Mouse (Mus musculus) liver, embryonic 13.5 days (tissue): ENCODE measurements around the gene Nrxn2. TPM values are rescaled to one million over a fixed set of nuclear protein-coding genes. Genes with fewer than 3 reads are reported as not detected.

ENCODE experiments used
- ATAC-seq: fragments of 200-750 bp; cut with Nextera tagmentation; 2 replicates; pipeline ENCODE4 v1.8.0; 2017; ENCODE audit warnings: low read depth, mild to moderate bottlenecking, moderate number of reproducible peaks, moderate library complexity
- DNase-seq: peaks from one replicate; pipeline ENCODE4 v3.0.0; 2022
- H3K27ac ChIP-seq: fragments of 300-500 bp; sonication (generic); 2 replicates; pipeline ENCODE4 v1.5.1; 2015; ENCODE audit warnings: moderate library complexity, mild to moderate bottlenecking, inconsistent platforms
- H3K27me3 ChIP-seq: fragments of 300-500 bp; sonication (generic); 2 replicates; pipeline ENCODE4 v1.6.1; 2015; ENCODE audit warnings: mild to moderate bottlenecking, inconsistent platforms
- H3K36me3 ChIP-seq: fragments of 300-500 bp; sonication (generic); 2 replicates; pipeline ENCODE4 v1.6.1; 2015; ENCODE audit warnings: mild to moderate bottlenecking, inconsistent platforms
- H3K4me1 ChIP-seq: fragments of 300-500 bp; sonication (generic); replicated peaks from 2 replicates; pipeline ENCODE4 v1.6.1; 2015; ENCODE audit warnings: inconsistent platforms
- H3K4me2 ChIP-seq: fragments of 300-500 bp; sonication (generic); 2 replicates; pipeline ENCODE4 v1.6.1; 2015; ENCODE audit warnings: inconsistent platforms, mild to moderate bottlenecking, moderate library complexity
- H3K4me3 ChIP-seq: fragments of 300-500 bp; sonication (generic); replicated peaks from 2 replicates; pipeline ENCODE4 v1.5.1; 2015; ENCODE audit warnings: mild to moderate bottlenecking, inconsistent platforms
- H3K9ac ChIP-seq: fragments of 300-500 bp; sonication (generic); 2 replicates; pipeline ENCODE4 v1.6.1; 2015; ENCODE audit warnings: mild to moderate bottlenecking, inconsistent platforms
- H3K9me3 ChIP-seq: fragments of 300-500 bp; sonication (generic); replicated peaks from 2 replicates; pipeline ENCODE4 v1.6.1; 2016; ENCODE audit warnings: inconsistent platforms
- WGBS: fragments of 180-500 bp; shearing (Covaris S2); methylation state at CpG from one replicate; pipeline ENCODE4 v1.1.7; 2015; ENCODE audit not compliant: insufficient replicate concordance; 5-methylcytosine and 5-hydroxymethylcytosine counted together
- polyA plus RNA-seq: library from polyadenylated mRNA; unstranded; fragments of >200 nt; fragmentation: Nextera tagmentation; extraction: Ambion mirVana; gene quantifications from 2 replicates; pipeline ENCODE4 v1.2.1, GENCODE M21; 2015

Nrxn2 gene
- polyA plus RNA-seq: 0.48 and 0.54 TPM in 2 replicates

DNA sequence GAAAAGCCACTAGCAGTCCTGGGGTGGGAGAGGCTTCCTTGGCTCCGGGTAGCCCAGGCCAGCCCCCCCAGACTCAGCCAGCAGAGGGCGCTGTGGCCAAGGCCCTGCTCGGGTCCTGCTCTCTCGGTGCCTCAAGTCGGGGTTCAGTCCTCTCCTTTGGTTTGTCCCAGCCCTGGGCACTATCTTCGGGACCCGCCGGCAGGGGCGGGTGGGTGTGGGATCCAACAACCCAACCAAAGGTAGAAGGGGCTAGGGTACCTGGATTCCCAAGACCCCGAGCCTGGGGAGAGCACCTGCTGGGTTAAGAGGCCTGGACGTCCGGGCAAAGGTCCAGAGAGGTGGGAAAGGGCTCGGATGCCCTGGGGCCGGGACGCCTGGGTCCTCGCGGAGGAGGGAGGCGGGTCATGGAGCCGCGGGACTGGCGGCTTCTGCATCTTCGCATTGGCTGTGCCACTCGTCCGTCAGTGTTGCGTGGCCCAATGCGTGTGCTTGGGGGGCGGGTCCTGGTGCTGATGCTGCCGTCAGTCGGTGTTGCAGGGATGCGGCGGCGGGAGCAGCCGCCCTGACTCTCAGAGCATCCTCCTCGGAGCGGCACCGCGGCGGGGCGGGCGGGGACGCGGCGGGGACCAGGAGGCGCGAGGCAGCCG, at the start of gene Nrxn2:
Gene Nrxn2, plus strand, starts transcription at position 499 of the 647 bp plus-strand sequence.
- Histone ChIP-seq H3K4me2 (peak within 1 kb of the TSS; percentile 74), H3K4me1 (peaks cover 32% of the 10 kb centered on the region), H3K36me3 (no peaks in the 10 kb centered on the region), H3K4me3 (peak within 1 kb of the TSS; percentile 53), H3K27ac (no peak within 1 kb of the TSS), H3K9ac (no peak within 1 kb of the TSS), H3K9me3 (no peaks in the 10 kb centered on the region), H3K27me3 (peaks cover 64% of the 10 kb centered on the region)
- peak; percentile 60 for DNase-seq
- peak; percentile 78 for ATAC-seq
- 2% methylated on average over 43 of the region's 46 CpGs for WGBS

- H3K9ac ChIP-seq: no peak overlapping the region
- no peak overlapping the region for H3K27ac ChIP-seq
- 86% methylated on average over 2 of the region's 2 CpGs for WGBS
- H3K4me1 ChIP-seq: peaks cover 30% of the 10 kb centered on the region
- no peaks in the 10 kb centered on the region for H3K27me3 ChIP-seq
- H3K4me2 ChIP-seq: no peak overlapping the region
- H3K4me3 ChIP-seq: no peak overlapping the region
- ATAC-seq: no peak
- peaks cover 99% of the 10 kb centered on the region for H3K36me3 ChIP-seq
- no peak for DNase-seq
- no peaks in the 10 kb centered on the region for H3K9me3 ChIP-seq
These were observed 48.4 kb upstream of the Nrxn2 start for GRCm38 (mm10) chr19:6370175-6370574.

- H3K9ac ChIP-seq: no peak overlapping the region
- no peaks in the 10 kb centered on the region for H3K9me3 ChIP-seq
- no peak for DNase-seq
- peaks cover 11% of the 10 kb centered on the region; the same call in 1 of the 2 replicates for H3K4me1 ChIP-seq
- H3K4me2 ChIP-seq: no peak overlapping the region
- H3K36me3 ChIP-seq: peaks cover 99% of the 10 kb centered on the region
- no peak for ATAC-seq
- no peaks in the 10 kb centered on the region for H3K27me3 ChIP-seq
- H3K4me3 ChIP-seq: no peak overlapping the region
- no peak overlapping the region for H3K27ac ChIP-seq
- WGBS: 90% methylated on average over 3 of the region's 3 CpGs
These were observed 46.1 kb upstream of the Nrxn2 start for GRCm38 (mm10) chr19:6372433-6372832.

DNA sequence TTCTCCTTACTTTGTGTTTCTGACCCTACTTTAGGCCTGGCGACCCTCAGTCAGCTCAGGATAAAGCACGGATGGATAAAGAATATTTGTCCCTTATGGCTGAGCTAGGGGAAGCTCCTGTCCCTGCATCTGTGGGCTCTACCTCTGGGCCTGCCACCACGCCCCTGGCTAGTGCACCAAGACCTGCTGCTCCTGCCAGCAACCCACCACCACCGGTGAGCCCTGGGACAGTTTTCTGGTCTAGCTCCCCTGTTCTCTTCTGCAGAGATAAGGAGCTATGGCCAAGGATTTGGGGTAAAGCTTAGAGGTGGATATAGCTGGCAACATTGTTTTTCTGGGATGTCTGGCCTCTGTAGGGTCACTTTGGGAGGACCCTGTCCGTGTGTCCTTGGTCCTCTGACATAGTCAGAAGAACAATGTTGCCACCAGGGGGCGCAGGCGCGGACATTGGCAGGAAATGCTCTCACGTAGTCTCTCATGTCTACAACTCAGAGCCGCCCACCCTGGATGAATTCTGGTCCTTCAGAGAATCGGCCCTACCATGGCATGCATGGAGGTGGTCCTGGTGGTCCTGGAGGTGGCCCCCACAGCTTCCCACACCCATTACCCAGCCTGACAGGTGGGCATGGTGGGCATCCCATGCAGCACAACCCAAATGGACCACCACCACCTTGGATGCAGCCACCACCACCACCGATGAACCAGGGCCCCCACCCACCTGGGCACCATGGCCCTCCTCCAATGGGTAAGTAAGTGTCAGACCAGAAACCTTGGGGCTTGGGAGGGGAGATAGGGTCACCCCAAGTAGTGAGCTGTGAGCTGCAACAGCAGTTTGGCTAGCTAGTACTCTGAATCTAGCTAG, 44.8 kb upstream of the Nrxn2 start:
- 57% methylated on average over 12 of the region's 12 CpGs for WGBS
- Histone ChIP-seq H3K36me3 (peaks cover 99% of the 10 kb centered on the region), H3K9me3 (no peaks in the 10 kb centered on the region), H3K4me3 (no peak overlapping the region), H3K9ac (no peak overlapping the region), H3K27me3 (no peaks in the 10 kb centered on the region), H3K4me1 (peaks cover 7% of the 10 kb centered on the region; the same call in 1 of the 2 replicates), H3K4me2 (no peak overlapping the region), H3K27ac (no peak overlapping the region)
- peak; percentile 54 for DNase-seq
- peak; percentile 32; the same call in 1 of the 2 replicates for ATAC-seq

GRCm38 (mm10) chr19:6374571-6374970, 44.0 kb upstream of the Nrxn2 start:
- no peaks in the 10 kb centered on the region for H3K27me3 ChIP-seq
- H3K27ac ChIP-seq: no peak overlapping the region
- H3K4me3 ChIP-seq: no peak overlapping the region
- H3K9ac ChIP-seq: no peak overlapping the region
- H3K4me1 ChIP-seq: peaks cover 5% of the 10 kb centered on the region; the same call in 1 of the 2 replicates
- peaks cover 100% of the 10 kb centered on the region for H3K36me3 ChIP-seq
- ATAC-seq (no peak), DNase-seq (no peak)
- no peak overlapping the region for H3K4me2 ChIP-seq
- 94% methylated on average over 10 of the region's 10 CpGs for WGBS
- no peaks in the 10 kb centered on the region for H3K9me3 ChIP-seq

DNA sequence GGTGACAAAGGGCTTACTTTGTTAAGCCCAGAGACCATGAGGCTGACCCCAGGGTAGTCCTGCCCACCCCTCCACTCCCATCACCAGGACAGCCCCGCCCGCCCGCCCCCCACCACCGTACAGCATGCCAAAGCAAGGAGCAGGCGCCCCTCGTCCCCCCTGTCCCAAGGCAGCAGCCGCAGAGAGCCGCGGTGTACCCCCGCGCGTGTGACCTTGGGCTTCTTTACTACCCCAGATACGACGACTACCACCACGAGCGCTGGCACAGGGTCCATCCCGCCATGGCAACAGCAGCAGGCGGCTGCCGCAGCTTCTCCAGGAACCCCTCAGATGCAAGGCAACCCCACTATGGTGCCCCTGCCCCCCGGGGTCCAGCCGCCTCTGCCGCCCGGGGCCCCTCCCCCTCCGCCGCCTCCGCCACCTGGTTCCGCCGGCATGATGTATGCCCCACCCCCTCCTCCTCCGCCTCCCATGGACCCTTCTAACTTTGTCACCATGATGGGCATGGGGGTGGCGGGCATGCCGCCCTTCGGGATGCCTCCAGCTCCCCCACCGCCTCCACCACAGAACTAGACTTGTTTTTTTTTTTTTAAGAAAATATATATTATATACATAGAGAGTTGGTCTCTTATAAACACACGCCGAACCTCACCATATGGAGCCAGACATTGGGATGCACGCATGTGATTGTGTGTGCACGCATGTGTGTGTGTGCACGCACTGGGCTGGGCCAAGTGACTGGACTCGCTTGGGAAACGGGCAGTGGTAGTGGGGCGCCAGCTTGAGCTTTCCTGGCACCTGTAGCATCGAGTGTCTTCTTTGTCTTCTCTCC, 42.9 kb upstream of the Nrxn2 start:
- H3K4me2 ChIP-seq: no peak overlapping the region
- H3K4me3 ChIP-seq: no peak overlapping the region
- H3K9me3 ChIP-seq: no peaks in the 10 kb centered on the region
- DNase-seq (no peak), ATAC-seq (no peak)
- no peak overlapping the region for H3K9ac ChIP-seq
- WGBS: 92% methylated on average over 42 of the region's 42 CpGs
- peaks cover 5% of the 10 kb centered on the region; the same call in 1 of the 2 replicates for H3K4me1 ChIP-seq
- H3K27me3 ChIP-seq: no peaks in the 10 kb centered on the region
- no peak overlapping the region for H3K27ac ChIP-seq
- peaks cover 93% of the 10 kb centered on the region for H3K36me3 ChIP-seq

DNA sequence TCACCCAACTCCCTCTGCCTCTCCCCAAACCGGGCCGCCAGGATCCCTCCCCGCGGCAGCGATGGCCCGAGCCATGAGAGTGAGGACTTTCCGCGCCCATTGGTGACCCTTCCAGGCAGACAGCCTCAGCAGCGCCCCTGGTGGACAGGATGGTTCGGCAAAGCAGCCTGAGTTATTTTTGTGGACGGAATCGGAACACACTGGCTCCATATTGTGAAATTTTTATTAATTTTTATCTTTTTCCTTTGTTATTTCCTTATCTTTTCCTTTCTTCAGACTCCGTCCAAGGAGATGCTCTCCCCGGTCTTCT, 42.3 kb upstream of the Nrxn2 start:
- H3K9ac ChIP-seq: no peak overlapping the region
- H3K27ac ChIP-seq: no peak overlapping the region
- H3K36me3 ChIP-seq: peaks cover 87% of the 10 kb centered on the region
- H3K27me3 ChIP-seq: no peaks in the 10 kb centered on the region
- peaks cover 5% of the 10 kb centered on the region; the same call in 1 of the 2 replicates for H3K4me1 ChIP-seq
- DNase-seq: no peak
- 85% methylated on average over 14 of the region's 14 CpGs for WGBS
- H3K9me3 ChIP-seq: no peaks in the 10 kb centered on the region
- H3K4me2 ChIP-seq: no peak overlapping the region
- H3K4me3 ChIP-seq: no peak overlapping the region
- ATAC-seq: no peak

DNA sequence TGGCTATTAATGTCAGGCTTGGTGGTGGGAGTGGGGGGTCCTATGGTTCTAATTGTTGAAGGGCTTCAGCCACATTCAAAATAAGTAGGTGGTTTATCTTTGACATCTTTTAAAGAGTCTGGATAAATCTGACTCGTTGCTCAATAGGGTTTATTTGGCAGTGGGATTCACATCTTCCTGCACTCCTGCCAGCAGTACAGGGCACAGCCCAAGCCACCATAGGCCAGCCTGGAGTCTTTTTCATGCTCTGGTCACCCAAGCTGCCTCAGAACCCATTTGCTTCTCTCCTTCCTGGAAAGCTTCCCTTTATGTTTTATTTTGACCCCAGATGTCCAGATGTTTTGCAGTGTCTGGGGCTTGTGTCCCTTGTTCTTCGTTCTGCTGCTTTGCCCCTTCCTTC, 41.9 kb upstream of the Nrxn2 start:
- Histone ChIP-seq H3K36me3 (peaks cover 83% of the 10 kb centered on the region), H3K4me3 (no peak overlapping the region), H3K27ac (no peak overlapping the region), H3K9ac (no peak overlapping the region), H3K4me2 (no peak overlapping the region), H3K4me1 (peaks cover 5% of the 10 kb centered on the region; the same call in 1 of the 2 replicates), H3K27me3 (no peaks in the 10 kb centered on the region), H3K9me3 (no peaks in the 10 kb centered on the region)
- DNase-seq (no peak), ATAC-seq (no peak)
- WGBS: 75% methylated on average over 2 of the region's 2 CpGs

- 85% methylated on average over 11 of the region's 11 CpGs for WGBS
- Histone ChIP-seq H3K27me3 (no peaks in the 10 kb centered on the region), H3K9me3 (no peaks in the 10 kb centered on the region), H3K4me3 (no peak overlapping the region), H3K27ac (no peak overlapping the region), H3K36me3 (peaks cover 74% of the 10 kb centered on the region), H3K4me2 (no peak overlapping the region), H3K4me1 (peaks cover 5% of the 10 kb centered on the region; the same call in 1 of the 2 replicates), H3K9ac (no peak overlapping the region)
- no peak for DNase-seq
- ATAC-seq: no peak
These were observed 41.0 kb upstream of the Nrxn2 start for GRCm38 (mm10) chr19:6377327-6378040.

- H3K36me3 ChIP-seq: peaks cover 43% of the 10 kb centered on the region
- no peak overlapping the region for H3K27ac ChIP-seq
- no peak overlapping the region for H3K9ac ChIP-seq
- H3K9me3 ChIP-seq: no peaks in the 10 kb centered on the region
- no peak for ATAC-seq
- H3K4me2 ChIP-seq: no peak overlapping the region
- no peaks in the 10 kb centered on the region for H3K27me3 ChIP-seq
- no peak overlapping the region for H3K4me3 ChIP-seq
- H3K4me1 ChIP-seq: peaks cover 16% of the 10 kb centered on the region; the same call in 1 of the 2 replicates
- no peak for DNase-seq
- 85% methylated on average over 9 of the region's 9 CpGs for WGBS
These were observed 37.9 kb upstream of the Nrxn2 start for GRCm38 (mm10) chr19:6380411-6381166.
